Mouse (Mus musculus): ENCODE results near the gene Lipc. TPM values are rescaled to one million over a fixed set of nuclear protein-coding genes. Genes with fewer than 3 reads are reported as not detected.

The Lipc gene
- polyA plus RNA-seq, 1 experiment from 2014 or later: 0.27 TPM

DNA sequence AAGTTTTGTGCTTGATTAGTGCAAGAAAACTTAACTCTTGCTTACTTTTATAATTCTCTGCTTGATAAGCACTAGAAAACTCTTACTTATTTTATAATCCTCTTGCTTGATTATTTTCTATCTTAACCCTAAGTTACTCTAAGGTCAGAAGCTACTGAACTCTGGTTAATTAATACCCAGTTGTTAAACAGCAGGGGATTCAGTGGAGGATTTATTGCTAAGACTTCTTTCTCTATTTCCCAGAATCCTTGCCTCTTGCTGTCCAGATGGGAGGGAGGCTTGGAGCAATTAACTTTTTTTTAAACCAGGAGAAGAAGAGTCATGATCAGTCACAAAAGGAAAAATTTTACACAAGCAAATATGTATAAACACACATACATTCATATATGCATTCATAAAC lies 21.3 kb upstream of the Lipc start:
- no peak for ATAC-seq (ENCODE audit: insufficient number of reproducible peaks, insufficient read depth, low FRiP score, low TSS enrichment, low read depth)
- Histone ChIP-seq H3K27me3 (no peaks in the 10 kb centered on the region), H3K27ac (no peak overlapping the region), H3K36me3 (no peaks in the 10 kb centered on the region), H3K4me1 (no peaks in the 10 kb centered on the region), H3K4me3 (no peak overlapping the region), H3K9me3 (no peaks in the 10 kb centered on the region), H3K4me2 (no peak overlapping the region), H3K9ac (no peak overlapping the region)

GRCm38 (mm10) chr9:70969244-70969643 lies 17.2 kb upstream of the Lipc start:
- Histone ChIP-seq H3K27me3 (no peaks in the 10 kb centered on the region), H3K4me3 (no peak overlapping the region), H3K9ac (no peak overlapping the region), H3K27ac (no peak overlapping the region), H3K36me3 (no peaks in the 10 kb centered on the region), H3K4me2 (no peak overlapping the region), H3K9me3 (no peaks in the 10 kb centered on the region), H3K4me1 (no peaks in the 10 kb centered on the region)
- no peak for ATAC-seq (ENCODE audit: insufficient number of reproducible peaks, insufficient read depth, low FRiP score, low TSS enrichment, low read depth)
- 79% methylated on average over 3 of the region's 3 CpGs for WGBS

DNA sequence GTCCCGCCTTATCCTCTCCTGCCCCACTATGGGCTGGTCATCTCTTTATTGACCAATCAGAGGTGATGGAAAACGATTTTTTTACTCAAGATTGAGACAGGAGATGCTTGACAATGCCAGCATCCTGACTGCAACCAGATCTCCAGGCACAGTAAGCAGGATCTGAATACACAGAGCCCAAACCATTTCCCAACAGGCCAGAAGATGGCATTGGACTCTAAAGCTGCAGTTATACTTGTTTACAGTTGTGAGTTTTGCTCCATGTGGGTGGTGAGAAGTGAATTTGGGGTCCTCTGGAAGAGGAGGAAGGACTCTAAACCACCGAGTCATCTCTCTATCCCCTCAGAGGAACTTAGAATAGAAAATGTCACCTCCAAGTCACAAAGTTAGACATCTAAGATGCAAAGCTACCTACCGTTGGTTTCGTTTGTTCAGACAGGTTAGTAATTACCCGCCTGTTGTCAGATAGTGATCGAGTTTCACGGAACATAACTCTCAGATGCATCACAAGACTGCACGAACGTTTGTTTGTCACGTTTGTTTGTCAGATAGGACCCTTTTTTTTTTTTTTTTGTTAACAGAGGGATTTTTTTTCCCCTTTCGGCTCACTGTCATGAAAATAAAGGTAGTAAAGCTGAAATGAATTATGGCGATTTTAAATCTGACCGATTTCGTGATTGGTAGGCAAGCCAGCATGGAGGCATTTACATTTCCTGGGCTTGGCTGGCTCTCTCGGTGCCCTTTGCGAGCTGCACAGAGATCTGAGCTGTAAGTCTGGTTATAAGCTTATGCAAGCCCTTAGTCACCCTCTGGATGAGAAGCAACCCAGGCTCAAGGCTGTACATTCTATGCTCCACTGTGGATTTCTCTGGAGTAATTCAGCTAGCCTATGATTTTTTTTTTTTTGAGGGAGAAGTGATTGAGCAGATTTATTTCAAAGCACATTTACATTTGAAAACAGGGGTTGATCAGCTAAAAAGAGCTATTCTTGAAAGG lies 14.3 kb upstream of the Lipc start:
- Histone ChIP-seq H3K4me3 (no peak overlapping the region), H3K9ac (no peak overlapping the region), H3K27me3 (no peaks in the 10 kb centered on the region), H3K36me3 (no peaks in the 10 kb centered on the region), H3K4me2 (no peak overlapping the region), H3K9me3 (no peaks in the 10 kb centered on the region), H3K27ac (no peak overlapping the region), H3K4me1 (no peaks in the 10 kb centered on the region)
- 67% methylated on average over 17 of the region's 17 CpGs for WGBS
- ATAC-seq (ENCODE audit: insufficient number of reproducible peaks, insufficient read depth, low FRiP score, low TSS enrichment, low read depth): no peak

DNA sequence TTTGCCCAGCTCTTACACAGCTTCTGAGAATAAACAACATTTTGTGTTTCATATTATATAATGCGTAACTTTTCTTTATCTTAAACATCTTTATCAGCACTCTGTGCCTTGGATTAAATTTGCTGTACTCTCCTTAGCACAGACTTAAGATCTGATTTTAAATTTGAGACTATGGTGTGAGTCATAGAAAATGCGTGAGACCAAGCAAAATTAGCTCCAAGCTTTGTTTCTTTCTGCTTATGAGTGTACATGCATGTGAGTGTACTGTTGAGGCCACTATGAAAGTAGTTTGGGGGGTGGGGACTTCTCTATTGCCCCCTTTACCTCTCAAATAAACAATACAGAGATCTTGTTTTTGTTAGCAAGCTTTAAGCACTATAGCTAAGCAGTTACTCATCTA lies 13.4 kb upstream of the Lipc start:
- H3K36me3 ChIP-seq: no peaks in the 10 kb centered on the region
- 89% methylated on average over 2 of the region's 2 CpGs for WGBS
- no peak overlapping the region for H3K4me2 ChIP-seq
- H3K4me1 ChIP-seq: no peaks in the 10 kb centered on the region
- H3K4me3 ChIP-seq: no peak overlapping the region
- H3K27me3 ChIP-seq: no peaks in the 10 kb centered on the region
- no peak overlapping the region for H3K27ac ChIP-seq
- no peak for ATAC-seq (ENCODE audit: insufficient number of reproducible peaks, insufficient read depth, low FRiP score, low TSS enrichment, low read depth)
- H3K9me3 ChIP-seq: no peaks in the 10 kb centered on the region
- no peak overlapping the region for H3K9ac ChIP-seq

DNA sequence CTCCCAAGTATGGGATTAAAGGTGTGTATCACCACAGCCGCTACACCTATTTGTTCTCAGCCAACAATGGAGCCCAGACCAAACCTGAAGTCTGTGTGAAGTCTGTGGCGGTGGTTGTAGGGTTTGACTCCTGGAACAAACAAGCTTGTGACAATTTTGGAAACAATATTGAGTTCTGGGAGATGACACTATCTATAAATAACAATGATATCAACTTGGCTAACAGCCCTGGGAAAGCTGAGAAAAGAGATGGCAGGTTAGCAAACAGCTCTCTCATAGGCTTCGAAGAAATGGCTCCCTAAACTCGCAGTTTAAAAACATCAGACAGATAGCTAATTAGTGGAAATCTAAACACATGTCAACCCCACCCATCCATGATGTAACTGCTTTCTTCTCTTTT lies 13.0 kb upstream of the Lipc start:
- no peaks in the 10 kb centered on the region for H3K36me3 ChIP-seq
- H3K4me2 ChIP-seq: no peak overlapping the region
- no peak overlapping the region for H3K27ac ChIP-seq
- no peak overlapping the region for H3K9ac ChIP-seq
- WGBS: 83% methylated on average over 4 of the region's 4 CpGs
- no peaks in the 10 kb centered on the region for H3K27me3 ChIP-seq
- no peak for ATAC-seq (ENCODE audit: insufficient number of reproducible peaks, insufficient read depth, low FRiP score, low TSS enrichment, low read depth)
- no peaks in the 10 kb centered on the region for H3K9me3 ChIP-seq
- H3K4me1 ChIP-seq: no peaks in the 10 kb centered on the region
- H3K4me3 ChIP-seq: no peak overlapping the region

DNA sequence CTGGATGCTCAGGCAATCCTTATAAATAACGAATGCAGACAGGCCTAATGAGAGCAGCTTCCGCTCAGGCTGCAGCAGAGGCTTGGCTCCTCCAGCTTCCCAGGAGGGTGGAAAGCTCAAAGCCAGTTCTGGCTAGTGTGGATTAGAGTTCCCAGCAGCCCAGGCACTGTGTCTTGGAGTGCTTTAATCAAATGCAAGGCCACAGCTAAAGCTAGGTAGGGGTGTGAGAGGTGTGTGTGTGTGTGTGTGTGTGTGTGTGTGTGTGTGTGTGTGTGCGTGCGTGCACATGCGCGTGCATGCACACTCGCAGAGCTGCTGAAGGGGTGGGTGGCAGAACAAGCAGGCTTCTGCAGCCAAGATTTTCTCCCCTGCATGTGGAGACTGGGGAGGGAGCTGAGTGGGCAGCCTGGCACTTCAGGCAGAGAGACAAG lies 11.4 kb upstream of the Lipc start:
- no peak overlapping the region for H3K9ac ChIP-seq
- WGBS: 71% methylated on average over 7 of the region's 7 CpGs
- no peaks in the 10 kb centered on the region for H3K4me1 ChIP-seq
- H3K27ac ChIP-seq: no peak overlapping the region
- no peak overlapping the region for H3K4me3 ChIP-seq
- no peaks in the 10 kb centered on the region for H3K9me3 ChIP-seq
- ATAC-seq (ENCODE audit: insufficient number of reproducible peaks, insufficient read depth, low FRiP score, low TSS enrichment, low read depth): no peak
- no peaks in the 10 kb centered on the region for H3K27me3 ChIP-seq
- no peak overlapping the region for H3K4me2 ChIP-seq
- H3K36me3 ChIP-seq: no peaks in the 10 kb centered on the region

DNA sequence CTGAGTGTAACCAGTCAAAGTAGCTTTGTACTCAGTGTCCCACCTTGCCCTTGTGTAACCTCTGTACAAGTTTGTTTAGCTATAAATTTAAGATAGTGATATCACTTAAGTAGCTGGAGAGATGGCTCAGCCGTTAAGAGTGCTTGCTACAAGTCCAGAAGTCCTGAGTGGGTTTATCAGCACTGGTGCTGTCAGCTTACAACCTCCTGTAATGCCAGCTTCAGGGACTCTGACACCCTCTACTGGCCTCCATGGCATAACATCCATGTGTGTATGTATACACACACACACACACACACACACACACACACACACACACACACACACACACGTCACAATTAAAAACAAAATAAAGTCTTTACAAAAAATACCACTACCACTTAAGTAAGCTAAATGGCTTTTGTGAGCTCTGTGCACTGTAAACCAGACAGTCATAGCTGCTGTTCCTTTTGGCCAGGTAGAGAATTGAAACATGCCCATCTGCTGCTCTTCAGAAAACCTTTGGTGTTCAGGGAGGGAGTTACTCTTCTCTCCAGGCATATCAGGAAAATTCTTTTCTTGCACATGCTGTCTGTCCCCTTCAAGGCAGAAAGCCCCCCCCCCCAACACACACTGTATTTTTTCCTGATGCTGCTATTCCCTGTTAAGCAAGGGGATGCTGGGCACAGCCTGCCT lies 10.9 kb upstream of the Lipc start:
- no peaks in the 10 kb centered on the region for H3K4me1 ChIP-seq
- no peak overlapping the region for H3K27ac ChIP-seq
- no peak for ATAC-seq (ENCODE audit: insufficient number of reproducible peaks, insufficient read depth, low FRiP score, low TSS enrichment, low read depth)
- H3K9ac ChIP-seq: no peak overlapping the region
- H3K9me3 ChIP-seq: no peaks in the 10 kb centered on the region
- H3K4me3 ChIP-seq: no peak overlapping the region
- 80% methylated on average over 2 of the region's 2 CpGs for whole genome bisulfite sequencing
- no peaks in the 10 kb centered on the region for H3K27me3 ChIP-seq
- no peaks in the 10 kb centered on the region for H3K36me3 ChIP-seq
- H3K4me2 ChIP-seq: no peak overlapping the region

- H3K27me3 ChIP-seq: no peaks in the 10 kb centered on the region
- H3K27ac ChIP-seq: no peak overlapping the region
- no peaks in the 10 kb centered on the region for H3K9me3 ChIP-seq
- H3K4me2 ChIP-seq: no peak overlapping the region
- no peak overlapping the region for H3K9ac ChIP-seq
- H3K4me1 ChIP-seq: no peaks in the 10 kb centered on the region
- H3K4me3 ChIP-seq: no peak overlapping the region
- H3K36me3 ChIP-seq: no peaks in the 10 kb centered on the region
- ATAC-seq (ENCODE audit: insufficient number of reproducible peaks, insufficient read depth, low FRiP score, low TSS enrichment, low read depth): no peak
- WGBS: 91% methylated on average over 5 of the region's 5 CpGs
Observed at GRCm38 (mm10) chr9:70960301-70960700, 8.3 kb upstream of the Lipc start.

DNA sequence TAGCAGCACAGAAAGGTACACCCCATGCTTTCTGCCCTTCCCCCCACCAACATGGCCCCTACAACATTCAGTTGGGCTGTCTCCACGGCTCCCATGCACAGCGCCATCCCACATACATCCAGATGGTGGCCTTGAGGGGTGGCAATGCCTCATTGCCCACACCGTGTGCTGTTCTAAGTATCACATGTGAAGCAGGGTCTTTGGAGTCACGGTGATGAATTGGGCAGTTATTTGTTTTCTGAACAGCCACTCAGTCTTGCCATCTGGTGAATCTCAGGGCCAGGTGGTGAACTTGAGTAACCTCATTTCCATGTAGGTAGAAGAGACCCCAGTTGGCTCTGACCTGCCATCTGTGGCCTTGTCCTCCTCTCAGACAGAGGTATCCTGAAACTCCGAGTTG lies 7.8 kb upstream of the Lipc start:
- Histone ChIP-seq H3K36me3 (no peaks in the 10 kb centered on the region), H3K27me3 (no peaks in the 10 kb centered on the region), H3K9ac (no peak overlapping the region), H3K4me1 (no peaks in the 10 kb centered on the region), H3K4me2 (no peak overlapping the region), H3K4me3 (no peak overlapping the region), H3K27ac (no peak overlapping the region), H3K9me3 (no peaks in the 10 kb centered on the region)
- no peak for ATAC-seq (ENCODE audit: insufficient number of reproducible peaks, insufficient read depth, low FRiP score, low TSS enrichment, low read depth)
- WGBS: 86% methylated on average over 5 of the region's 5 CpGs

- ATAC-seq (ENCODE audit: insufficient number of reproducible peaks, insufficient read depth, low FRiP score, low TSS enrichment, low read depth): no peak
- Histone ChIP-seq H3K4me3 (no peak overlapping the region), H3K4me2 (no peak overlapping the region), H3K27me3 (no peaks in the 10 kb centered on the region), H3K36me3 (no peaks in the 10 kb centered on the region), H3K4me1 (no peaks in the 10 kb centered on the region), H3K9me3 (no peaks in the 10 kb centered on the region), H3K27ac (no peak overlapping the region), H3K9ac (no peak overlapping the region)
- 88% methylated on average over 3 of the region's 3 CpGs for WGBS
Observed at GRCm38 (mm10) chr9:70959447-70959846, 7.4 kb upstream of the Lipc start.

DNA sequence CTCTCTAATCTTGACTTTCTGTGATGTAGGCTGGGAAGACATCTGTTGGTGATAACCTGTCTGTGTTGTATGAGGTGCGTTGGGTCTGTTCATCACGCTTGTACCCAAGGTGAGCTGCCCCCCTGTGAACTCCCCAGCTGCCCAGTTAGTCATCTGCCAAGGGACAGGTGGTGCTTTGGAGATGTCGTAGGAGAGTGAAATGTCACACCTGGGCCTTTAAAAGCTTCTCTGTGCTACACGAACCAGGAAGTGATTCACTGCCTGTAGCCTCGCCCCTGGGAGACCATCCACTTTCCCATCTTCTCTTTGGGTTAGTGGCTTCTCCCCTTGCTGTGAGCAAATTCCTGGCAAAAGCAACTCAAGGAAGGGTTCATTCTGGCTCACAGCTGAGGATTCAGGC lies 6.4 kb upstream of the Lipc start:
- WGBS: 73% methylated on average over 5 of the region's 5 CpGs
- Histone ChIP-seq H3K36me3 (no peaks in the 10 kb centered on the region), H3K27me3 (no peaks in the 10 kb centered on the region), H3K4me2 (no peak overlapping the region), H3K4me3 (no peak overlapping the region), H3K4me1 (no peaks in the 10 kb centered on the region), H3K27ac (no peak overlapping the region), H3K9ac (no peak overlapping the region), H3K9me3 (no peaks in the 10 kb centered on the region)
- ATAC-seq (ENCODE audit: insufficient number of reproducible peaks, insufficient read depth, low FRiP score, low TSS enrichment, low read depth): no peak

DNA sequence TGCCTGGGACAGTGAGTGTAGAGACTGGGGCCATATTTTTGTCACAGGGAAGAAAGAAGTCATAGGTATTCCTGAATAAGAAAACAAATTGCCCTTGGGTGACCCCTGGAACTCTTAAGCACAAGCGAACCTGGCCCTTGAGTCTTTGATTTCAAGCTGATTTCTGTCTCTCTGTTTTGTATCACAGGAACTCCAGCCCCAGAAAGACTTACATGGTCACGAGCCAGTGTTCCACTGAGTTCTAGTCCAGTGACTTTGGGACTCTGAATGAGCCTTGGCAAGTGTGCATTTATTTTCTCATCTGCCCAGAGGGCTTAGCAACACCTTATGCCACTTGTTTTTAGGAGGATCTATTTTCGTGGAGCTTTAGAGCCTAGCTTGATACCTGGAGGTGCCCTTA lies 5.7 kb upstream of the Lipc start:
- H3K9ac ChIP-seq: no peak overlapping the region
- no peak overlapping the region for H3K4me2 ChIP-seq
- no peaks in the 10 kb centered on the region for H3K9me3 ChIP-seq
- H3K4me1 ChIP-seq: no peaks in the 10 kb centered on the region
- no peaks in the 10 kb centered on the region for H3K36me3 ChIP-seq
- H3K27me3 ChIP-seq: no peaks in the 10 kb centered on the region
- no peak overlapping the region for H3K27ac ChIP-seq
- no peak for ATAC-seq (ENCODE audit: insufficient number of reproducible peaks, insufficient read depth, low FRiP score, low TSS enrichment, low read depth)
- 67% methylated on average over 3 of the region's 3 CpGs for WGBS
- no peak overlapping the region for H3K4me3 ChIP-seq
